Mouse (Mus musculus) bone marrow, adult 2 months (tissue): ENCODE data around the gene Epha6. TPM values are rescaled to one million over a fixed set of nuclear protein-coding genes. Genes with fewer than 3 reads are reported as not detected.

Experiments used
- H3K27ac ChIP-seq: fragments of 200-500 bp; 2 replicates; pipeline ENCODE4 v1.5.1; 2012; ENCODE audit warnings: low read depth, mild to moderate bottlenecking, control low read depth, inconsistent platforms, low read length; ENCODE audit not compliant: control insufficient read depth, poor library complexity, insufficient read depth
- H3K4me1 ChIP-seq: fragments of 200-500 bp; 2 replicates; pipeline ENCODE4 v1.6.1; 2011; ENCODE audit warnings: low read length; ENCODE audit not compliant: control insufficient read depth, insufficient read depth
- H3K4me3 ChIP-seq: fragments of 200-500 bp; replicated peaks from 2 replicates; pipeline ENCODE3; 2011; ENCODE audit warnings: mild to moderate bottlenecking, low read depth, low read length, control low read depth; ENCODE audit not compliant: control insufficient read depth
- CTCF ChIP-seq: fragments of 200-500 bp; IDR thresholded peaks from 2 replicates; pipeline ENCODE4 v1.5.1; 2011; ENCODE audit warnings: low read length, control low read depth; ENCODE audit not compliant: control insufficient read depth, insufficient read depth
- POLR2A ChIP-seq: fragments of 200-500 bp; IDR thresholded peaks from 2 replicates; pipeline ENCODE4 v1.6.1; 2011; ENCODE audit warnings: low read depth, mild to moderate bottlenecking, control low read depth, low read length, borderline replicate concordance; ENCODE audit not compliant: control insufficient read depth
- WGBS: fragments of 180-500 bp; shearing (Covaris S2); methylation state at CpG from one replicate; pipeline ENCODE4 v1.1.7; 2018; 5-methylcytosine and 5-hydroxymethylcytosine counted together
- polyA plus RNA-seq: library from polyadenylated mRNA; stranded (reverse); fragments of >200 nt; gene quantifications from 2 replicates; pipeline ENCODE4 v1.2.4, GENCODE M21; 2011; ENCODE audit warnings: low replicate concordance; ENCODE audit not compliant: missing spikeins, insufficient read depth, insufficient read length

Epha6 gene
- polyA plus RNA-seq, 1 experiment, result not detected

DNA sequence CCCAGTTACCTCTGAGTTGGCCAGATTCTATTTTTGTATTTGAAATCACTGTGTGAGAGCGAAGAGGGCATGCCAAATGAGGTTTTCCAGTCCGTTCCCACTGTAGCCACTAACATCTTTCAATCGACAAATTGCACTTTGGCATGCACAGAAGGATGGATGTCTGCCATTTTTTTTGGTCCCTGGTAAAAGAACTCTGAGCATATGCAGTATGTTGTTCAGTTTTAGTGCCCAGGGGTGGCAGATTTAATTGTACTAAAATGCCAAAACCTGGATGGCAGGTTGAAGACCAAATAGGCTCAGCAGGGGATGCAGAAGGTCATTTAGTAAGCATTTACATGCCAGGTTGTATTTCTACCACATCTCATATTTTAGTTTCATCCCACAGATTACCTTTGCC, 503.1 kb downstream of the Epha6 start:
- H3K4me1 ChIP-seq, result no peaks in the 10 kb centered on the region
- TF ChIP-seq POLR2A (no peak), CTCF (no peak)
- H3K27ac ChIP-seq, result no peak overlapping the region
- 65% methylated on average over 3 of the region's 3 CpGs for WGBS
- no peak overlapping the region for H3K4me3 ChIP-seq

DNA sequence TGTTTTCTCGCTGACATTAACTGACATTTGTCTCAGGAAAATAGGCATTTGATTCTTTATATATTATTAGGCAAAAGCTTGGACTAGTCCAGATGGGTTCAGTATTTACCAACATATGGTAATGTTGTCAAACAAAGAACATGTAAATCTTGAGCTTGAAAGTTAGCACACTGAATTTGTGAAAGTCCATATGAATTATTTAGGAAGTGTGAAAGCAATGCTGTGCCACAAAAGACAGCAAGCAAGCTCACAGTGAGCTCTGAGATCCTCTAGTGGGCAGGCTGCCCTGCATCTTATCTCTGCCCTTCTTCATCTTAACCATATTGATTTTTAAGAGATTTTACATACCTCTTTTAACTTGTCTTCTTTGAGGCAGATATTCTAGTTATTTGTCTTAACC, 510.0 kb downstream of the Epha6 start:
- TF ChIP-seq CTCF (no peak), POLR2A (no peak)
- 51% methylated on average over 1 of the region's 1 CpGs for WGBS
- no peak overlapping the region for H3K27ac ChIP-seq
- no peak overlapping the region for H3K4me3 ChIP-seq
- H3K4me1 ChIP-seq, result no peaks in the 10 kb centered on the region

DNA sequence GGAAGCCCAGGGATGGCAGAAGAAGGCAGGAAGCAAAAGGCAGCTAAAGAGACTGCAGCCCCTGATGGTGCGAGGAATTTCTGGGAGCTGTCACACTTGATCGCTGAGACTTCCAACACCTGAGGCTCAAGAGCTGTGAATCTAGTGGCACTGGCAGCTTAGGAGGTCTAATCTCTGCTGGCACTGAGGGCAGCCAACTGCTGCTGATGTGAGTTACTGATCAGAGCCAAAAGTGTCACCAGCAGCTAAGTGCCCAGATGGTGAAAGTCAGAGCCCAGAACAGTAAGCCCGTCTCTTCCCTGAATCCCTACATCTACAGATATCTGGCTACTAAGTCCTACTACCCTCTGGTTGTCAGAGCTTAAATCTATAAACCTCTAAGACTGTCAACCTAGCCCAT, 518.4 kb downstream of the Epha6 start:
- 87% methylated on average over 3 of the region's 3 CpGs for WGBS

DNA sequence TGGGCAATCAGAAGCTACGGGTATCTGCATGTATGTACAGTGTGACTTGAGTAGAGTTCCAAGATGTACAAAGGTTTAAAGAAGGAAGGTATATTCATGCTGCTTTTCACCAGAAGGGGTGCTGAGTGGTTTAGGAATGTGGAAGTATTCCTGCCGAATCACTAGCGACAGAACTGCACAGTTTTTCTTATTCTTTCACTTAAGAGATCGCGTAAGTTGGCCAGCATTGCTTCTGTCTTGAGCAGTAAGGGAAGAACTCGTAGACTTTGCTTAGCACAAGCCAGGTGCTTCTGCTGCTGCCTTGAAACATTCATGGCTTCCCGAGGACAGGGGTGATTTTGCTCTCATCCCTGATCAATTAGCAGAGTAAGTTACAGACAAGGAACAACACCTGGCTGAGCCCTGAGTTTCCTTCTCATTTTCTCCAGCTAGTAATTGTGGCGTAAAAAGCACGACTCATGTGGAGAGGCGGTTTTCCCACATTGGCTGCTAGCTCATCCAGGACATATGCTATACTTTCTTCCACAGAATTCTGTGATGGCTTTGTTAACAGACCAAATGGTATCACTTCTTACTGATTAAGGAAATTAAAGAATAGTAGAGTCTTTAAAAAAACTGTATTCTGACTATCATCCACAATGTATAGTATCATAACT, 534.7 kb downstream of the Epha6 start:
- H3K4me3 ChIP-seq, result no peak overlapping the region
- no peak overlapping the region for H3K27ac ChIP-seq
- 72% methylated on average over 10 of the region's 10 CpGs for WGBS
- TF ChIP-seq CTCF (no peak), POLR2A (no peak)
- H3K4me1 ChIP-seq, result no peaks in the 10 kb centered on the region

More for the DNA sequence above, 518.4 kb downstream of the Epha6 start:
- no peaks in the 10 kb centered on the region for H3K4me1 ChIP-seq
- no peak overlapping the region for H3K27ac ChIP-seq
- H3K4me3 ChIP-seq, result no peak overlapping the region
- TF ChIP-seq CTCF (no peak), POLR2A (no peak)

DNA sequence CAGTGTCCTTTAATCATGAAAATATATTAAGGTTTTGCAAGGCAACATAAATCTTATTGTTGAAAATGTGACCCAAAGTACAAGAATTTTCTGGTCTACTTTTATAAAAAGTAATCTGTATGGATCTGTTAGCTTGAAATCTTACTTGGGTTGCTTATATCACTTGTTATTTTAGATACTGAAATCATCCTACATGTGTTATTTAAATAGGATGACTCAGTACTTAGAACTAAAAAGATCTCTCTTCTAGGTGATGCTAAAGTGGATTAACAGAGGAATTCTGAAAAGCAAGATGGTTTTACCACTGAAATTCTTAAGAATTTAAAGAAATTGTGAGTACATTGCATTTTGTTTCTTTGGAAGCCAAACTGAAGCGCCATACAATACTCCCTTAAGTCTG, 561.5 kb downstream of the Epha6 start:
- Histone ChIP-seq H3K27ac (no peak overlapping the region), H3K4me3 (no peak overlapping the region), H3K4me1 (no peaks in the 10 kb centered on the region)
- no peak for TF ChIP-seq POLR2A
- TF ChIP-seq CTCF, result no peak
- WGBS, result 77% methylated on average over 1 of the region's 1 CpGs

DNA sequence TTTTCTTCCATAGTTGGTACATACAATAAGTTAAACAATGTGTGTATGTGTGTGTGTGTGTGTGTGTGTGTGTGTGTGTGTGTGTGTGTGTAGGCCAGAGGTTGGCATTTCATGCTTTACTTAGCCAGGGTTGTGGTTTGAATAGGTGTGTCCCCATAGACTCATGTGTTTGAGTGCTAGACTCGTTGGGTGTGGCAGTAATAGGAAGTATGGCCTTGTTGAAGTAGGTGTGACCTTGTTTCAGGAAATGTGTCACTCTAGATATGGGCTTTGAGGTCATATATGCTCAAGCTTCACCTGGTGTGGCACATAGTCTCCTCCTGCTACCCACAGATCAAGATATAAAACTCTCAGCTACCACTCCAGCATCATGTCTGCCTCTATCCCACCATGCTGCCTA, 577.0 kb downstream of the Epha6 start:
- Histone ChIP-seq H3K4me1 (no peaks in the 10 kb centered on the region), H3K27ac (no peak overlapping the region), H3K4me3 (no peak overlapping the region)
- 13% methylated on average over 1 of the region's 1 CpGs for WGBS
- TF ChIP-seq POLR2A (no peak), CTCF (no peak)

DNA sequence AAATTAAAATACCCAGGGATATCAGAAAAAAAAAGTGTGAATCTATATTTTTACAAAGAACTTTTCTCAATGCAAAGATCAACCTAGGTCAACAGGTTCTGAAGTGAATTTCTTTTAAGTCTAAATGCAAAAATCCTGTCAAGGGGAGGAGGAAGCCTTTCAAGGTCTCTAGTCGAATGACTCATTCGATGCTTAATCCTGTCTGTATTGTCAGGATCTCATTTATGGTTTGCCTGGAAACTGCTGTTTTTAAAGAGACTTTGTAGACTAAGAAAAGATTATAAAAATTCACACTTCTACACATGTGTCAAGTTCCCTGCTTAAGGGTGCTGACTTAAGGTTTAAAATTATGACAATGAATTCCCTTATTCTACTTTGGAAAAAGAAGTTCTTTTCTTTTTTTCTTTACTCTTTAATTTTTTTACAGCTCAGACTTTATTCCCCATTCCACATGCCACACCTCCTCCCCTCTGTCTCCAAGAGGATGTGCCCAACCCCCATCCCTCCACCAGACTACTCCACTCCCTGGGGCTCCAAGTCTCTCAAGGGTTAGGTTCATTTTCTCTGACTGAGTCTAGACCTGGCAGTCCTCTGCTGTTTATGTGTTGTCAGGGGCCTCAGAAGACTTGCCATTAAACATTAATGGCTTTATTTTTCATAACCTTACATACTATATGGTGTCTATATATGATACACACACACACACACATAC, 598.3 kb downstream of the Epha6 start:
- 59% methylated on average over 2 of the region's 2 CpGs for WGBS
- Histone ChIP-seq H3K4me1 (no peaks in the 10 kb centered on the region), H3K4me3 (no peak overlapping the region), H3K27ac (no peak overlapping the region)
- TF ChIP-seq POLR2A (no peak), CTCF (no peak)

DNA sequence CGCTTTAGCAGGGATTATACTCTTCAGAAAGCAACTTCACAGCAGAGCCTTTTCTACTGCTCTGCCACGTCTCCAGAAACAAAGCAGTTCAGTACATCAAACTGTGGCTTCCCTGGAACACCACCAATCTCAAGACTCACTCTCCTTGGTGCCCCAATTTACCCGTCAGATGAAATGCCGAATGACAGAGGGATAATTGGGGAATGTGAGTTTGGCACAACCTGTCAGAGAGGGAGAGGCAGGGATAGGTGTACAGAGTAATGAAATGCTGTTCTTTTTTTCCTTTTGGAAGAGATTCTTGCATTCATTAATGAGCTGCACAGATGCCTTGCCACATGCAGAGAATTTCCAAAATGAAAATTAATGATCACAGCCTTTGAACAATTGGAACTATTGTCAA, 635.5 kb downstream of the Epha6 start:
- no peaks in the 10 kb centered on the region for H3K4me1 ChIP-seq
- no peak overlapping the region for H3K4me3 ChIP-seq
- TF ChIP-seq CTCF, result no peak
- TF ChIP-seq POLR2A, result no peak
- 72% methylated on average over 4 of the region's 4 CpGs for WGBS
- H3K27ac ChIP-seq, result no peak overlapping the region
